Mouse (Mus musculus) MEL-GATA-1-ER (cell line): Measurements from ENCODE around the gene Adam12.

ENCODE experiments used
- DNase-seq: peaks from one replicate; pipeline ENCODE4 v3.0.0-alpha.2; 2012; ENCODE audit warnings: low read depth; ENCODE audit errors: extremely low read depth

Gene Adam12

GRCm38 (mm10) chr7:134014733-134015132, 217.2 kb downstream of the Adam12 start:
- DNase-seq: no peak

GRCm38 (mm10) chr7:134009157-134009556, 222.8 kb downstream of the Adam12 start:
- no peak for DNase-seq

GRCm38 (mm10) chr7:134007942-134008361, 224.0 kb downstream of the Adam12 start:
- no peak for DNase-seq

GRCm38 (mm10) chr7:134001581-134001980, 230.4 kb downstream of the Adam12 start:
- no peak for DNase-seq

- no peak for DNase-seq
Measured at GRCm38 (mm10) chr7:133990930-133991329, 241.0 kb downstream of the Adam12 start.

GRCm38 (mm10) chr7:133988356-133988755, 243.6 kb downstream of the Adam12 start:
- DNase-seq: no peak

GRCm38 (mm10) chr7:133986201-133986600, 245.7 kb downstream of the Adam12 start:
- DNase-seq: no peak

- no peak for DNase-seq
Measured at GRCm38 (mm10) chr7:133985648-133986047, 246.3 kb downstream of the Adam12 start.

GRCm38 (mm10) chr7:133976388-133977122, 255.4 kb downstream of the Adam12 start:
- DNase-seq: no peak

GRCm38 (mm10) chr7:133971086-133971485, 260.9 kb downstream of the Adam12 start:
- DNase-seq: no peak

- no peak for DNase-seq
Measured at GRCm38 (mm10) chr7:133970407-133970806, 261.5 kb downstream of the Adam12 start.

GRCm38 (mm10) chr7:133967906-133968305, 264.0 kb downstream of the Adam12 start:
- DNase-seq: no peak

GRCm38 (mm10) chr7:133963501-133963900, 268.4 kb downstream of the Adam12 start:
- no peak for DNase-seq

- no peak for DNase-seq
Measured at GRCm38 (mm10) chr7:133959200-133959599, 272.7 kb downstream of the Adam12 start.

- no peak for DNase-seq
Measured at GRCm38 (mm10) chr7:133957873-133958272, 274.1 kb downstream of the Adam12 start.

GRCm38 (mm10) chr7:133954111-133955091, 277.5 kb downstream of the Adam12 start:
- DNase-seq: no peak

GRCm38 (mm10) chr7:133951777-133952545, 280.0 kb downstream of the Adam12 start:
- no peak for DNase-seq

GRCm38 (mm10) chr7:133947360-133947759, 284.6 kb downstream of the Adam12 start:
- DNase-seq: no peak

GRCm38 (mm10) chr7:133946757-133947345, 285.1 kb downstream of the Adam12 start:
- no peak for DNase-seq

GRCm38 (mm10) chr7:133946113-133946512, 285.8 kb downstream of the Adam12 start:
- DNase-seq: no peak

GRCm38 (mm10) chr7:133940405-133940804, 291.5 kb downstream of the Adam12 start:
- no peak for DNase-seq
